Mouse (Mus musculus): Measurements from ENCODE around the gene Gucd1.

DNA sequence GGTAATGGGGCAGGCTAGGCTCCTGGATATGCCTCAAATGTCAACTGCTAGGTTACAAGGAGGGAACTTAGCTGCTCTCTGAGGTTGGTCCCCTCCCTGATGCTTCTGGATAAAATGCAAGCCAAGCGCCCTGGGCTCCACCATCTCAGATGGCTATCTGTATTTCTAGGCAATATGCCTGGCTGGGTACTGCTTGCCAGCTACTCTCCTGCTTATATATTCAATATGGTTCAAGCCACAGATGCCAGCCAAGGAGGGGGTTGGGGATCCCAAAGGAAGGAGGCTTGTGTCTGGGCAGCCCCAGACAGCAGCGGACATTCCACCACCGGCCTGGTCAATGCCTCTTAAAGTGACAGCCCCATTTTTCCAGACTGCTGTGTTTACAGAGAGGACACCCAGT lies 40.7 kb upstream of the Gucd1 start:
- no peak for TF ChIP-seq POLR2A (IDR thresholded peaks at IDR 0.05; ENCODE audit: borderline replicate concordance, extremely low read depth, low read depth, low read length)
- no peak for TF ChIP-seq CTCF (IDR thresholded peaks at IDR 0.05; ENCODE audit: insufficient read depth, low read length)
